Mouse (Mus musculus) thymus, adult 2 months (tissue): ENCODE measurements around the gene Plekhn1. TPM values are rescaled to one million over a fixed set of nuclear protein-coding genes. Genes with fewer than 3 reads are reported as not detected.

Source experiments
- DNase-seq: peaks from one replicate; pipeline ENCODE4 v3.0.0; 2021
- H3K27ac ChIP-seq: fragments of 200-500 bp; 2 replicates; pipeline ENCODE4 v1.5.1; 2012; ENCODE audit warnings: low read length, control low read depth; ENCODE audit not compliant: control insufficient read depth, insufficient read depth
- H3K27me3 ChIP-seq: fragments of 200-500 bp; 2 replicates; pipeline ENCODE4 v1.6.1; 2012; ENCODE audit warnings: mild to moderate bottlenecking, low read length, moderate library complexity, mixed read lengths; ENCODE audit not compliant: control insufficient read depth, insufficient read depth
- H3K36me3 ChIP-seq: fragments of 200-500 bp; 2 replicates; pipeline ENCODE4 v1.6.1; 2012; ENCODE audit warnings: mild to moderate bottlenecking, low read length, moderate library complexity; ENCODE audit not compliant: control insufficient read depth, insufficient read depth
- H3K4me1 ChIP-seq: fragments of 200-500 bp; replicated peaks from 2 replicates; pipeline ENCODE4 v1.6.1; 2012; ENCODE audit warnings: low read length; ENCODE audit not compliant: control insufficient read depth, insufficient read depth
- H3K4me3 ChIP-seq: fragments of 200-500 bp; 2 replicates; pipeline ENCODE4 v1.5.1; 2012; ENCODE audit warnings: mild to moderate bottlenecking, low read length, control low read depth, moderate library complexity; ENCODE audit not compliant: control insufficient read depth, insufficient read depth
- CTCF ChIP-seq: fragments of 200-500 bp; IDR thresholded peaks from 2 replicates; pipeline ENCODE4 v1.5.1; 2012; ENCODE audit warnings: mild to moderate bottlenecking, control low read depth, low read length, moderate library complexity, borderline replicate concordance; ENCODE audit not compliant: control insufficient read depth, poor library complexity, insufficient read depth; ENCODE audit errors: extremely low read depth
- POLR2A ChIP-seq: fragments of 200-500 bp; IDR thresholded peaks from 2 replicates; pipeline ENCODE4 v1.6.1; 2012; ENCODE audit warnings: mild to moderate bottlenecking, low read length, control low read depth, moderate library complexity; ENCODE audit not compliant: control insufficient read depth, poor library complexity, insufficient read depth; ENCODE audit errors: extremely low read depth
- WGBS: fragments of 180-500 bp; shearing (Covaris S2); methylation state at CpG from one replicate; pipeline ENCODE4 v1.1.7; 2018; 5-methylcytosine and 5-hydroxymethylcytosine counted together
- polyA plus RNA-seq: library from polyadenylated mRNA; depleted of rRNA; stranded (reverse); fragments of >200 nt; gene quantifications from 2 replicates; pipeline ENCODE4 v1.2.3, GENCODE M21; 2012; rRNA removed

The Plekhn1 gene
- polyA plus RNA-seq, 1 experiment = 145 TPM

GRCm38 (mm10) chr4:156185456-156185949 is 49.2 kb downstream of the Plekhn1 start:
- WGBS = 95% methylated on average over 13 of the region's 13 CpGs
- Histone ChIP-seq H3K4me3 (no peak overlapping the region), H3K4me1 (no peaks in the 10 kb centered on the region), H3K27ac (no peak overlapping the region), H3K27me3 (no peaks in the 10 kb centered on the region; the same call in 1 of the 2 replicates), H3K36me3 (no peaks in the 10 kb centered on the region)
- DNase-seq = no peak
- no peak for TF ChIP-seq CTCF
- no peak for TF ChIP-seq POLR2A

- no peaks in the 10 kb centered on the region; the same call in 1 of the 2 replicates for H3K27me3 ChIP-seq
- H3K27ac ChIP-seq = no peak overlapping the region
- no peak for TF ChIP-seq POLR2A
- TF ChIP-seq CTCF = no peak
- H3K4me1 ChIP-seq = no peaks in the 10 kb centered on the region
- H3K36me3 ChIP-seq = no peaks in the 10 kb centered on the region
- 93% methylated on average over 7 of the region's 7 CpGs for WGBS
- H3K4me3 ChIP-seq = no peak overlapping the region
- DNase-seq = no peak
These were observed 50.2 kb downstream of the Plekhn1 start for GRCm38 (mm10) chr4:156184291-156184954.

- TF ChIP-seq POLR2A (no peak), CTCF (no peak)
- H3K4me1 ChIP-seq = no peaks in the 10 kb centered on the region
- no peak for DNase-seq
- H3K4me3 ChIP-seq = no peak overlapping the region
- H3K36me3 ChIP-seq = no peaks in the 10 kb centered on the region
- 78% methylated on average over 5 of the region's 5 CpGs for WGBS
- no peak overlapping the region for H3K27ac ChIP-seq
- no peaks in the 10 kb centered on the region; the same call in 1 of the 2 replicates for H3K27me3 ChIP-seq
These were observed 50.9 kb downstream of the Plekhn1 start for GRCm38 (mm10) chr4:156183747-156184146.

- WGBS = 97% methylated on average over 9 of the region's 9 CpGs
- no peak overlapping the region for H3K4me3 ChIP-seq
- no peaks in the 10 kb centered on the region for H3K4me1 ChIP-seq
- no peaks in the 10 kb centered on the region for H3K36me3 ChIP-seq
- H3K27ac ChIP-seq = no peak overlapping the region
- no peak for DNase-seq
- H3K27me3 ChIP-seq = no peaks in the 10 kb centered on the region
- TF ChIP-seq POLR2A (no peak), CTCF (no peak)
These were observed 57.0 kb downstream of the Plekhn1 start for GRCm38 (mm10) chr4:156177630-156178029.

- H3K27ac ChIP-seq = no peak overlapping the region
- H3K27me3 ChIP-seq = no peaks in the 10 kb centered on the region
- no peaks in the 10 kb centered on the region for H3K4me1 ChIP-seq
- no peak overlapping the region for H3K4me3 ChIP-seq
- no peak for DNase-seq
- TF ChIP-seq CTCF = no peak
- no peak for TF ChIP-seq POLR2A
- H3K36me3 ChIP-seq = no peaks in the 10 kb centered on the region
- 95% methylated on average over 11 of the region's 11 CpGs for WGBS
These were observed 62.8 kb downstream of the Plekhn1 start for GRCm38 (mm10) chr4:156171828-156172227.

Other genes starting within 250 kb of the Plekhn1 start
- 9.5 and 10.8 TPM in 2 replicates for gene B3galt6, start 242.2 kb downstream of the Plekhn1 start, polyA plus RNA-seq
- gene Sdf4, start 242.0 kb downstream of the Plekhn1 start, polyA plus RNA-seq = 65.6 and 68.4 TPM in 2 replicates
- gene Tnfrsf4, start 221.0 kb downstream of the Plekhn1 start, polyA plus RNA-seq = 68.9 and 81.3 TPM in 2 replicates
- gene Tnfrsf18, start 208.7 kb downstream of the Plekhn1 start, polyA plus RNA-seq = 82.1 and 85.2 TPM in 2 replicates
- gene Ttll10, start 175.4 kb downstream of the Plekhn1 start, polyA plus RNA-seq = 2.4 and 3.5 TPM in 2 replicates
- gene 9430015G10Rik, start 124.9 kb downstream of the Plekhn1 start, polyA plus RNA-seq = 89.1 and 93.3 TPM in 2 replicates
- gene Rnf223, start 104.3 kb downstream of the Plekhn1 start, polyA plus RNA-seq = 2.9 and 3.5 TPM in 2 replicates
- gene Agrn, start 37.4 kb downstream of the Plekhn1 start, polyA plus RNA-seq = 40.3 and 48.7 TPM in 2 replicates
- gene Isg15, start 34.0 kb downstream of the Plekhn1 start, polyA plus RNA-seq = 40.6 and 51.1 TPM in 2 replicates
- gene AW011738, start 31.6 kb downstream of the Plekhn1 start, polyA plus RNA-seq = 10.0 and 10.8 TPM in 2 replicates
- gene Perm1, start 19.0 kb downstream of the Plekhn1 start, polyA plus RNA-seq = 2.0 and 9.5 TPM in 2 replicates
- 154 and 158 TPM in 2 replicates for gene Noc2l, start 1.2 kb upstream of the Plekhn1 start, polyA plus RNA-seq
- gene Samd11, start 20.8 kb upstream of the Plekhn1 start, polyA plus RNA-seq = 1.6 TPM in 2 replicates
- gene Vmn2r-ps159, start 96.2 kb upstream of the Plekhn1 start, polyA plus RNA-seq = not detected in 2 replicates